Mouse (Mus musculus) embryonic facial prominence, embryonic 12.5 days (tissue): Measurements from ENCODE around the gene Enthd1. TPM values are rescaled to one million over a fixed set of nuclear protein-coding genes. Genes with fewer than 3 reads are reported as not detected.
"Not testable (repeated sequence)": the region's sequence is repeated elsewhere in the genome, so short reads cannot be mapped to it uniquely, and the experiment has no call there.

Source experiments
- ATAC-seq: fragments of 200-750 bp; cut with Nextera tagmentation; 2 replicates; pipeline ENCODE4 v1.8.0; 2017; ENCODE audit not compliant: insufficient number of reproducible peaks, insufficient read depth, low FRiP score, low TSS enrichment
- H3K27ac ChIP-seq: fragments of 300-500 bp; sonication (generic); 2 replicates; pipeline ENCODE4 v1.5.1; 2016; ENCODE audit warnings: mild to moderate bottlenecking
- H3K27me3 ChIP-seq: fragments of 300-500 bp; sonication (generic); 2 replicates; pipeline ENCODE4 v1.6.1; 2016; ENCODE audit warnings: mild to moderate bottlenecking, moderate library complexity
- H3K36me3 ChIP-seq: fragments of 300-500 bp; sonication (generic); 2 replicates; pipeline ENCODE4 v1.6.1; 2016; ENCODE audit warnings: mild to moderate bottlenecking
- H3K4me1 ChIP-seq: fragments of 300-500 bp; sonication (generic); 2 replicates; pipeline ENCODE4 v1.6.1; 2016
- H3K4me2 ChIP-seq: fragments of 300-500 bp; sonication (generic); replicated peaks from 2 replicates; pipeline ENCODE4 v1.6.1; 2016; ENCODE audit warnings: mild to moderate bottlenecking, moderate library complexity
- H3K4me3 ChIP-seq: fragments of 300-500 bp; sonication (generic); 2 replicates; pipeline ENCODE4 v1.5.1; 2016; ENCODE audit warnings: mild to moderate bottlenecking
- H3K9ac ChIP-seq: fragments of 300-500 bp; sonication (generic); 2 replicates; pipeline ENCODE4 v1.6.1; 2016; ENCODE audit warnings: mild to moderate bottlenecking, moderate library complexity
- H3K9me3 ChIP-seq: fragments of 300-500 bp; sonication (generic); 2 replicates; pipeline ENCODE4 v1.6.1; 2016; ENCODE audit warnings: mild to moderate bottlenecking, moderate library complexity
- WGBS: fragments of 180-500 bp; shearing (Covaris S2); methylation state at CpG from one replicate; pipeline ENCODE4 v1.1.7; 2016; 5-methylcytosine and 5-hydroxymethylcytosine counted together
- polyA plus RNA-seq: library from polyadenylated mRNA; unstranded; fragments of >200 nt; fragmentation: Nextera tagmentation; extraction: Ambion mirVana; gene quantifications from 2 replicates; pipeline ENCODE4 v1.2.1, GENCODE M21; 2016

The Enthd1 gene
- polyA plus RNA-seq, 1 experiment from 2014 or later = not detected

DNA sequence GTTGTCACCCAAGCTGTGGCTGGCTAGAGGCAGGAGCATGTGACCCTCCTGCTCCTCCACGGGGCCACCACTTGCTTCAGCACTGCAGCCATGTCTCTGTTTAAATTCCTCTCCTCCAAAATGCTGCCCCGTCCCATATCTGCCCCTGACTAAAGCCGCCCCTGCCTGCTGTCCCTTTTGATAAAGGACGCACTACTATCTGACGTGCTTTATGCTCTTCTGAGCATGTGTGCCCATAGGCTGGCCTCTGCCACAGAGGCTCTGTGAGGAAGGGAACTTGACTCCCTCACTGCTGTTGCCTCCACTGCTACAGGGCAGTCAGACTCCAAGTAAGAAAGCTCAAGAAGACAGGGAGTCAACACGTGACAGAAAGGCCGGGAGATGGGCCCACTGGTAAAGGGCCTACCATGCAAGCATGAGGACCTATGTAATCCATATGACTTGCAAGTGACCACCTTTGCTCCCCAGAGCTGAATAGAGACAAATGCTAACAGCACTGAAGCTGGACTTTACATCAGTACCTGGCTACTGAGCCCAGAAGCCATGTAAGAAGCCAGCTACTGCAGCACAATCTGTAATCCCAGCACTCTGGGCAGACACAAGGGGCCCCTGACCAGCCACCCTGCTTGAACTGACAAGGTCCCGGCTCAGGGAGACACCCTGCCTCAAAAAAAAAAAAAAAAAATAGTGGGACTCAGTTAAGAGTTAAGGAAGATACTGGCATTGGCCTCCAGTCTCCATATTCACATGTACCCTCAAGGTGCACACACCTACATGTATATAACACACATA lies 32.5 kb downstream of the Enthd1 start:
- Histone ChIP-seq H3K27ac (no peak overlapping the region), H3K4me2 (no peak overlapping the region), H3K36me3 (no peaks in the 10 kb centered on the region), H3K9me3 (no peaks in the 10 kb centered on the region), H3K4me3 (no peak overlapping the region), H3K27me3 (no peaks in the 10 kb centered on the region), H3K4me1 (no peaks in the 10 kb centered on the region), H3K9ac (no peak overlapping the region)
- WGBS = 77% methylated on average over 8 of the region's 8 CpGs
- ATAC-seq = no peak

DNA sequence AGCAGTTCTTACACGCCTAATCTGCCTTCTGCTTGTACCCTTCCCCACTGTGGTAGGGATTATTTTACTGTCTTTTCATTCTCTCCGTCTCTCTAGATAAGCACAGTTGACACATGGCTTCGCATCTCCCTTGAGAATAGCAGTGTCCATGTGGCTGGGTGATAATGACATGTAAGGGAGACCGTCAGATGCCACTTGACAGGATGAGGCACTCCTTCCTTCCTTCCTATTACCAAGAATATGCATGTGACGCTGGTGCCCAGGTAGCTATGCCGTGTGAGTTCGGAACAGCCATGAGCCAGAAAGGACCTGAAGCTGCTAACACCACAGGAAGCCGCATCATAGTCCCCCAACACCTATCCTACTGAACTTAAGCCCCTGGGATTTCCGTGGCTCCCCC lies 33.9 kb downstream of the Enthd1 start:
- Histone ChIP-seq H3K27me3 (no peaks in the 10 kb centered on the region), H3K9ac (no peak overlapping the region), H3K27ac (no peak overlapping the region), H3K36me3 (no peaks in the 10 kb centered on the region), H3K4me2 (no peak overlapping the region), H3K9me3 (no peaks in the 10 kb centered on the region), H3K4me3 (no peak overlapping the region), H3K4me1 (no peaks in the 10 kb centered on the region)
- ATAC-seq = no peak
- WGBS = 83% methylated on average over 9 of the region's 9 CpGs

DNA sequence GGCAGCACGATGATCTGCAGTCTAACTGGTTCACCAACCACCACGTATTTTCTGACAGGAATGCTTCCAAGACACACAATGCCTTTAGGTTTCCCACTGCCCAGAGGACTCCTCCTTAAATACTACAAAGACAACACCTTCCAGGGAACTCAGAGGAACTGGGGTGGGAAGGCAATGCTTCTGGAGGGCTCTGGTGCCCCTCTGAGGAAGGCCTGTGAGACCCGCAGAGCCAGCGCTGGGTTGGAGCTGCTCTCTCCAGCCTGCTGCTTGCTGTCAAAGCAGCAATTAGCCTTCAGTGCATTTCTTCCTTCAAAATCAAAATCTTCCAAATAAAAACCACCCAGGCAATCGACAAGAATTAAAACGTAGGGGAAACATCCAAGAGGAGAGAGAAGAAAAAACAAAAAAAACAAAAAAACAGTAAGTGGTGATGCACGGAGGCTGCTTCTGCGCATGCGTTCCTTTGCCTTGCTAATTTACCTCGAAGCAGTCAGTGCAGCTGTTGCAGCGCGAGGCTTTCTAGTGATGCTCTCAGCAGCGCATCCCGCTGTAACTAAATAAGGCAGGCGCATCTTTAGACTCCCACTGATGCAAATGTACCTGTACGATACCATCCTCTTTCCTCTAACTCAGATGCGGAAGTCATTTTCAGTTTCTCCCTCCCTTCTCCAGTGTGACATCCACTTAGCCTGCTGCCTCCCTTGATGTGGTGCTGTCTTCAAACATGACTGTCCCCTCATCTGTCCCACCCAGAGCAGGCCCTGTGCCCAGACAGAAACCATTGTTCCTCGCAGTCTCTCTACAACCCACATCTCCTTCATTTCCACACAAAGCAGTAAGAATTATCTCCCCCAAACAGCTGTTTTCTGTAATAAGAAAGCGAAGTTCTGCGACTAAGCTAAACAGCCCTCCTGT lies 34.7 kb downstream of the Enthd1 start:
- Histone ChIP-seq H3K27ac (no peak overlapping the region), H3K4me3 (no peak overlapping the region), H3K4me2 (0 out of 2 replicates have a peak overlapping the region, but pooled peaks have one; percentile 14), H3K9ac (no peak overlapping the region), H3K4me1 (no peaks in the 10 kb centered on the region), H3K9me3 (no peaks in the 10 kb centered on the region), H3K27me3 (no peaks in the 10 kb centered on the region), H3K36me3 (no peaks in the 10 kb centered on the region)
- 42% methylated on average over 20 of the region's 20 CpGs for WGBS
- no peak for ATAC-seq

DNA sequence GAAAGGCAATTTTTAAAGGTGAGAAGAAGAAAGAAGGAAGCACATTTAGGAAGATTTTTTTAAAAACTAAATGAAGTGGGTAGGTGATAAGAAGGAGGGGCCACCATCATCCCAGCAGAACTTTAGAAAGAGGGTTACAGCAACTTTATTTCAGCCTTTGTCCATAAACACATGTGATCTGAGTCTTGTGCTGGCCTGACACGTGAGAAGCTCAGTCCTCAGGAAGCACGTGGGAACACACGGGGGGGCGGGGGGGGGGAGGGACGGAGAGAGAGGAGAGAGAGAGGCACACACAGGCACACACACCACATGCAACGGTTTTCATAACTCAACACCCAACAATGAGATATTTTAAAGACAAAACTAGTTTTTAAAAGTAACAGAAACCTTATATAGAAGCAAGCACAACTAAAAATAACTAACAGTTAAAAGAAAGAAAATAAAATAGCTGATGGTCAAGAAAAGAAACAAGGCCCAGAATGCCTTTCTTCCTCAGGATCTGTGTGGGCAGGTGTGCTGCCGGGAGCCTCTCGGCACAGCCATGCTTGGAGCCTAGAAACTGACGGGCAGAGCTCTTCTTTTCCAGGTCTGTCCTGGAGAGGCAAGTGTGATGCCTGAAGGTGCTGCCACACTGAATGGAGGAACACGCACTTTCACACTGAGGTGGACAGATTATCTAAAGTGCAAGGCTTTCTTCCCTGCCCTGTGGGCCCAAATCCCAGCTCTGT lies 43.1 kb downstream of the Enthd1 start:
- H3K4me3 ChIP-seq = no peak overlapping the region
- 28% methylated on average over 10 of the region's 10 CpGs for WGBS
- H3K9me3 ChIP-seq = no peaks in the 10 kb centered on the region
- no peak for ATAC-seq
- peaks cover 24% of the 10 kb centered on the region for H3K4me1 ChIP-seq
- 0 out of 2 replicates have a peak overlapping the region, but pooled peaks have one; percentile 24 for H3K27ac ChIP-seq
- H3K27me3 ChIP-seq = peaks cover 3% of the 10 kb centered on the region; the same call in 1 of the 2 replicates
- H3K9ac ChIP-seq = no peak overlapping the region
- no peaks in the 10 kb centered on the region for H3K36me3 ChIP-seq
- H3K4me2 ChIP-seq = no peak overlapping the region

DNA sequence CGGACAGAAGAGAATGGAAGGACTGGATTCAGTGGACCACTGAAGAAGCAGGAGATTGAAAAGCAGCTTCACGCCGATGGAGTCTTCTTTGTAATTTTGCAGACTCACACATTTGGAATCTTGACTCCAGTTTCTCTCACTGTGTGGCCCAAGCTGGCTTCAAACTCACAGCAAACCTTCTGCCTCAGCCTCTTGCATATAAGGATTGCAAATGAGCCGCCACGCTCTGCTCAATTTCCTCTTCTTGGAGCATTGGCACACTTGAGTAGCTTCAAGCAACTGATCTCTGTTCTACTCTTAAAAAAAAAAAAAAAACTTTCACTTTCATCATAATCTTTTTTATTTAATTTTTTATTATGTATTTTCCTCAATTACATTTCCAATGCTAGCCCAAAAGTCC lies 45.0 kb downstream of the Enthd1 start:
- Histone ChIP-seq H3K4me3 (no peak overlapping the region), H3K9me3 (no peaks in the 10 kb centered on the region), H3K4me2 (no peak overlapping the region), H3K9ac (no peak overlapping the region), H3K36me3 (no peaks in the 10 kb centered on the region), H3K27ac (no peak overlapping the region), H3K27me3 (peaks cover 3% of the 10 kb centered on the region; the same call in 1 of the 2 replicates), H3K4me1 (peaks cover 24% of the 10 kb centered on the region)
- ATAC-seq = no peak
- WGBS = 93% methylated on average over 5 of the region's 5 CpGs

DNA sequence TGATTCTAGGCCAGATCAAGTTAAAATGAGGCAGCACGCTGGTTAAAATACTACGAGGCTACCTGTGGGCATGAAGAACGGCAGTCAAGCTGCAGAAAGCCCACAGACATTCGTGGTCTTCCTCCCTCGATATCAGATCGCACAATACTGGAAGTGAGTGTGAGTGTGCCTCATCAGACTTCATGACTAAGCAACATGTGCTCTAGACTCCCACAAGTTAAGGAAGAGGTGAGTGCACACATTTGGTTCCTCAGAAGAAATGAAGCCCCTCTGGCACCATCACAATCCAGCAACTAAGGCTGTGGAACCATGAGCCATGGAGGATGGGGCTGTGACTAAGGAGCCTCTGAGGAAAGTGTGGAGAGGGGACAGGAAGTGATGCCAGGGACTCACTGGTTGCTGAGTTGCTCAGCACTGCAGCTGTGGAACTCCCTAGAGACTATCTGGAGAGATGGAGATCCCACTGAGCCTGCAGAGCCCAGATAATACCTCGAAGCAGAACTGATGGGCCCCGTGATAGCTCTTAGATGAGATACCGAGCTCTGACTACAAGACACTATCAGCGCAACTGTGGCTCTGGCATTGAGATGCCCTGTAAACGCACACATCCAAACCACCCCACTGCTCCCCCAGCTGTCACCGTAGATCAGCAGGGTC lies 46.3 kb downstream of the Enthd1 start:
- H3K9me3 ChIP-seq = no peaks in the 10 kb centered on the region
- WGBS = 86% methylated on average over 12 of the region's 12 CpGs
- no peak overlapping the region for H3K4me2 ChIP-seq
- H3K27me3 ChIP-seq = peaks cover 3% of the 10 kb centered on the region; the same call in 1 of the 2 replicates
- peak overlapping the region; percentile 30; the same call in 1 of the 2 replicates for H3K9ac ChIP-seq
- H3K36me3 ChIP-seq = no peaks in the 10 kb centered on the region
- ATAC-seq = no peak
- H3K27ac ChIP-seq = peak overlapping the region; percentile 70
- peaks cover 24% of the 10 kb centered on the region for H3K4me1 ChIP-seq
- no peak overlapping the region for H3K4me3 ChIP-seq

DNA sequence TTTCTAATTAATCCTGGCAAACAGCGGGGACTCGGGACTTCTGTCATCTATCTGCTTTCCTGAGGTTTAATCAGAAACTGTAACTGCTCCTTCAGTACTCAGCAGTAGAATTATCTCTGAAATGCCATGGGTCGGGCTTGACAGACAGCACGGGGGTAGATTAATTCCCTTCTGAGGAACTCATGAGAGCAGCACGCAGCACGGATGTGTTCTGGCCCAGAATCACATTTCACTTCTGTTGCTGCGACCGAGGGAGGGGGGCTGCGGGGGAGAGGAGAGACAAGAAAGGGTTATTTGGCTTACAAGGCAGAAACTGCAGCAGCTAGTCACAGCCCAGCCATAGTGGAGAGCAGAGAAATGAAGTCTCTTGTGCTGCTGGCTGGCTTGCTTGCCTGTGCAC lies 47.0 kb downstream of the Enthd1 start:
- Histone ChIP-seq H3K4me3 (no peak overlapping the region), H3K27me3 (peaks cover 3% of the 10 kb centered on the region; the same call in 1 of the 2 replicates), H3K27ac (peak overlapping the region; percentile 70), H3K4me1 (peaks cover 24% of the 10 kb centered on the region), H3K4me2 (no peak overlapping the region), H3K36me3 (no peaks in the 10 kb centered on the region), H3K9ac (peak overlapping the region; percentile 30; the same call in 1 of the 2 replicates), H3K9me3 (no peaks in the 10 kb centered on the region)
- ATAC-seq = peak; percentile 75; the same call in 1 of the 2 replicates
- 14% methylated on average over 9 of the region's 9 CpGs for WGBS

DNA sequence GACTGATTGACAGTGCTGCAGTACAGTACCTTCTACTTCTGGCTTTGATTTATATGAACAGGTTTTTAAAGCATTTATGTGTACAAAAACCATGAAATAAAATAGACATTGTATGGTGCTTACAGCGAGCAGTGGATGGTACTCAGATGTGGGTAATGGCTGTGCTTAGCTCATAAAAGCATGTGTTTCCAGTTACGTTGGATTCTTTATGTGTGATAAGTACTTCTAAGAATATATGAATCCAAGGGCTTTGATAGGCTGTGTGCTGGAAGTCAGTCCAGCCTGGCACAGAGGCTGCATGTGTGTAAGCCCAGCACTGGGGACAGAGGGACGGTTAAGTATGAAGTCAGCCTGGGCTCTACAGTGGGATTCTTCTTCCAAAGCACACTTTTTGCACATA lies 48.4 kb downstream of the Enthd1 start:
- peaks cover 24% of the 10 kb centered on the region for H3K4me1 ChIP-seq
- WGBS = 49% methylated on average over 3 of the region's 3 CpGs
- no peak overlapping the region for H3K9ac ChIP-seq
- no peak overlapping the region for H3K4me3 ChIP-seq
- no peak overlapping the region for H3K27ac ChIP-seq
- ATAC-seq = no peak
- no peak overlapping the region for H3K4me2 ChIP-seq
- H3K36me3 ChIP-seq = no peaks in the 10 kb centered on the region
- peaks cover 3% of the 10 kb centered on the region; the same call in 1 of the 2 replicates for H3K27me3 ChIP-seq
- no peaks in the 10 kb centered on the region for H3K9me3 ChIP-seq

DNA sequence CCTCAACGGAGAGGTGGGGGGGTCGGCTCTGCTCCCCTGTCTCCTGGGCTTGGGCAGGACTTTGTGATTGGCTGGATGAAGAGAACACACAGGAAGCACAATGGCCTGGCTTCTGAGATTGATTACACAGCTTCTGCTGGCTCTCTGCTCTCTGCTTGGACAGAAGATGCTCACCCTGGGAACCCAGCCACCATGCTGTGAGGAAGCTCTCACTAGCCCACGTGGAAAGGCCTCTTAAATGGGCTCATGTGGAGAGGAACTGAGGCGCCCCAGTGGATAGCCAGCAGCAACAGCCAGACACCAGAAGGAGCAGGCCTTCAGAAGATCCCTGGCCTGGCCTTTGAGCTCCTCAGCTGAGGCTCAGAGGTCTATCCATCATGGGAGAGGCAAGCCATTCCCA lies 59.9 kb downstream of the Enthd1 start:
- Histone ChIP-seq H3K27me3 (no peaks in the 10 kb centered on the region), H3K9ac (no peak overlapping the region), H3K27ac (no peak overlapping the region), H3K4me1 (0 out of 2 replicates have a peak, but pooled peaks cover 3% of the 10 kb centered on the region), H3K36me3 (no peaks in the 10 kb centered on the region), H3K9me3 (no peaks in the 10 kb centered on the region), H3K4me2 (no peak overlapping the region), H3K4me3 (no peak overlapping the region)
- WGBS = 14% methylated on average over 4 of the region's 4 CpGs
- ATAC-seq = no peak

DNA sequence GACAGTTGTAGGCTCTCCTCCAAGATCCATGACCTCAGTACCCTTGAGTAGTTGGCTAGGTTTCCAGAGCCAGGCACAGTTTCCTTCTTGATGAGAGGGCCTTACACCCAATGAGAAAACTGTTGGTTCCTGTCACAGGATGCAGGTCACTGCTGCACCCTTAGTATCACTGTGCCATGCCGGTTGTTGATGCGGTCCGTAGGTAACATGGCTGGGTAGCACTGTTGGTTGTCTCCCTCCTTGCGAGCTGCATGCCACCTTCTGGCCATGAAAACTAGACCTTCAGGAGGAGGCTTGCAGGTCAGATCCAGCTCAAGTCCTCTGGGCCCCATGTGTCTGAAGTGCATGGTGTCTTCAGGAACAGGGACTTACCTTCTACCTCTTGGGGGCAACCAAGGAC lies 61.8 kb downstream of the Enthd1 start:
- H3K27me3 ChIP-seq, H3K9ac ChIP-seq, H3K27ac ChIP-seq, H3K4me1 ChIP-seq, H3K4me2 ChIP-seq, H3K9me3 ChIP-seq, H3K36me3 ChIP-seq, ATAC-seq, H3K4me3 ChIP-seq: not testable (repeated sequence)
- WGBS = 92% methylated on average over 4 of the region's 4 CpGs

DNA sequence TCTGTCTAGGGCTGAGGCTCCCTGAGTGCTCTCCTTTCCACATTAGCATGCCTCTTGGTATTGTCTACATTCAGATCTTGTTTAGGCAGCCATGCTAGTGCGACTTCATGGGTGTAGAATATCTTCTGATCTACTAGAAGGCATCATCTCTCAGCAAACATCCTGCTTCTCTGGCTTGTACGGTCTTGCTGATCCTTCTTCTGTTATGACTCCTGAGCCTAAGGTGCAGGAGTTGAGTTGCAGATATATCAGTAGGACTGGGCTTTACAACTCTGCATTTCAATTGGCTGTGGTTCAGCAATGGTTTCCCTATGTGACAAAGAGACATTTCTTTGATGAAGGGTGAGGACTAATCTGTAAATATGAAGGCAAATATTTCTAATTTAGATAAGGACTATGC lies 62.2 kb downstream of the Enthd1 start:
- ATAC-seq = no peak
- Histone ChIP-seq H3K36me3 (no peaks in the 10 kb centered on the region), H3K9ac (no peak overlapping the region), H3K9me3 (no peaks in the 10 kb centered on the region), H3K4me1 (0 out of 2 replicates have a peak, but pooled peaks cover 3% of the 10 kb centered on the region), H3K27ac (no peak overlapping the region), H3K4me2 (no peak overlapping the region), H3K4me3 (no peak overlapping the region), H3K27me3 (no peaks in the 10 kb centered on the region)
- 89% methylated on average over 2 of the region's 2 CpGs for WGBS
